Mouse (Mus musculus): Measurements from ENCODE around the gene Agap1.

Gene Agap1

DNA sequence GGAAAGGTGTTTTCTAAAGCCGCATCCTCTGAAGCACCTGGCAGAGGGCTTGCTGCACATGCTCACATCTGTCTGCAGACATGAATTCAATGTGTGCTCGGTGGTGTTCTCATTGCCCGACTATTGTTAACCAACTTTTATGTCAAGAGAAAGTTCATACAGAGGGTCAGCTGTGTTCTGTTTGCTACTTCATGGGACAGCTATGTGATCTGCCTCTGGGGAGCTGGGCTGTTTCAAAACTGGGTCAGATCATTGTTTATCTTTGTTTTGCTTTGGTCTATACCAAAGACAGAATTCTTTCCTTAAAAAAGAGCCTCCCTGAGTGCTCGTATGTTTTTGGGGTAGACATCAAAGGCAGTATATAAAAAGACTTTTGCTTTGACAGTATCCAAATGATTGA is 89.5 kb downstream of the Agap1 start:
- DNase-seq (ENCODE audit: low spot score): no peak

DNA sequence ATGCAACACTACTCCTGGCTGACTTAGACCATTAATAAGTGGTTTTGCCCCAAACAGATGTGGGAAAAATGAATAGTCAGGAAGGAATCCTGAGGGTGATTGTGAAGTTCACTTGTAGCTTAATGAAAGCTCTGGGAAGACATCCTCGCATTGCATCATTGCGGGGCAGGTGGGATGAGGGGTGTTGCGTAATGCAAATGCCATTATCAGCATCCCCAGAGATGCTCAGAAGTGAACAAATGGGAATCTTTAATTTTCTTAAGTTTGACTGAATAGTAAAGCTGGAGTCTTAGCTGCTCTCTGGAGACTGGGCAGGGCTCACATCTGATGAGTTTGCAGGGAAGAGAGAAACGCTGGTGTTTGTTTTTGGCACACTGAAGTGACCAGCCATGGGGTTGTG is 90.5 kb downstream of the Agap1 start:
- no peak for DNase-seq (ENCODE audit: low spot score)

DNA sequence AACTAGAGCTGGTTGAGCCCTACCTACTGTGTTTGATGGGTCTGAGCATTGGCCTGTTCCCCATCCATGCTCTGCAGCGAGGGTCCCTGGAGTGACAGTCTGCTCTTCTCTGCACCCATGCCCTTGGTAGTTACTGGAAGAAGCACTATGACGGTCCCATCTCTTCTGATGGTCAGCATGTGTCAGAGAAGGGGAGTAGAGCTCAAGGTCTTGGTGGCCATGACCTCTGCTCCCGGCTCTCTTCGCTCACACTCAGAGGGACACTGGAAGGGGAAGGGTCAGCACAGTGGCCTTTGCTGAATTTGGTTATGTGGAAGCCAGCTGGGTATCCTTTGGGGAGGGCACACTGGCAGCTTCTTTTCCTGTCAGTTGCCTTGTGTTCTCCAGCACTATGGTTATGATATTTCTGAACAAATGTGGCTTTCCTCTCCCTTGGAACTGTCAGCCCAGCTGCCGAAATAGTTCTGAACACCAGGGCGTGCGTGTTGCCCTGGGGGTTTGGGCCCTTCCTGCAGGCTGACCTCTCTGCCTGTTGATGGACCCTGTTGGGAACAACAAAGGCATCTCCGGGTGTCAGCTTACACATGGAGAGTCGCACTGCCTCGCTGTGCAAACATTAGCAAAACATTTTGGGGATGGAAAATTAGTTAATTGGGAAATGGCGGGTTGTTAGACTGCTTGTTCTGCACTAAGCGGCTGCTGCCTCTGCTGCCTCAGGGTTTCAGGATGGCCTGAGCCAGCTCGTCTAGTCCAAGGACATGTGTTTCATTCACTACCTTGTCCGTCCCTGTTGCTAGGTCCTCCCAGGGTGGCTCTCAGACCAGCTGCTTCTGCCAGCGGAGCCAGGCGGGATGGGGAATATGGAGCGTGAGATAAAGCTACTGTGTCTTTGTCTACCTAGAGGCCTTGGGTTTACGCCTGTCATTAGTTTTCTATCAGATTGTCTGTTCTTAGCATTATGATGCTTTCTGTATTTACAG is 93.2 kb downstream of the Agap1 start:
- no peak for DNase-seq (ENCODE audit: low spot score)

DNA sequence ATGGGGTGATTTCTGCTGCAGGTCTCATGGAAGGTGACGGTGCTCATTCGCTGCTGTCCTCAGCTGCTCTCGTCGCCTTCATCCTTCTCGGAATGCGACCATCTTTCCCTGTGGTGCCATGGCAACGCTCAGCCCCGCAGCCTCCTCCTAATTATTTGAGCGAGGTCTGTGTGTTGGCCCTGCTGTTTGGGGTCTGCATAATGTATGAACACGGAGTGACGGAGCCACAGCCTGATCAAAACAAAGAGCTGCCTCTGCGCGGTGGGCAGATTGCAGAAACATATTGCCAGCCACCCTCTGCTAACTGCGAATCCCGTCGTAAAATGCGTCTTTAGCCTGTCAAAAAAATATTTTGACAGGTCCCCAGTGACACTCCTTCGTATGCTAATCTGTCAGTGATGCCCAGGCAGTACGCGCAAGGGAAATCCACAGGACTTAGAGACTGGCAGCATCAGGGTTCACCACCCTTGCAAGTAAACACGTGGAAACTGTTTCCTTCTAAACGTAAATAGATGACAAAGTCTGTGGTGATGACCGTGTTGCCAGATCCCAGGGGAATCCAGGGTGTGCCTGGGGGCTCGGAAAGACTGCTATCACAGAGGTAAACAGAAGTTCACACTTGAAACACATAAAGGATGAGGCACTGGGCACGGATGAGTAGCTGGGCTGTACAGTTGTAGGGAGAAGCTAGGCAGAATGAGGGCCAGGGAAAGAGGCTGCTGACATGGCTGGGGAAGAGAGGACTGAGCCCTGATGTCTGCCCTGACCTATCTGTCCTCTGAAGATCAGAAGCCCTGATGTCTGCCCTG is 95.7 kb downstream of the Agap1 start:
- no peak for DNase-seq (ENCODE audit: low spot score)

DNA sequence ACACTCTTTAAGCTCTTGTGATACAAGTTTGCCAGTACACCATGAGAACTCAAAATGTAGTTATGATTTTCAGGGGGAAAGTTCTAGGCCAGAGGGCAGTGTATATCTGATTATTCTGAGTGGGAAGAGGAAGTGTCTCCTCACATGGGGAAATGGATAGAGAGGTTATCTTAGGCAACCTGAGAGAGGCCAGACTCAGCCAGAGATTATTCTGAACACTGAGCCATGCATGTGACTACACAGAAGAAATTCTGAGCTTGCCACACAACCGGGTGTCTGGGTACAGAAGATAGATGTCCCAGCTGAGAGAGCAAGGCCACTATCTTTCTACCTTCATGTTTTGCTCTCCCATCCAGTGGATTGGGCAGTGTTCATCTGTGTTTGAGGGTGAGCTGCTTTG is 97.9 kb downstream of the Agap1 start:
- no peak for DNase-seq (ENCODE audit: low spot score)

DNA sequence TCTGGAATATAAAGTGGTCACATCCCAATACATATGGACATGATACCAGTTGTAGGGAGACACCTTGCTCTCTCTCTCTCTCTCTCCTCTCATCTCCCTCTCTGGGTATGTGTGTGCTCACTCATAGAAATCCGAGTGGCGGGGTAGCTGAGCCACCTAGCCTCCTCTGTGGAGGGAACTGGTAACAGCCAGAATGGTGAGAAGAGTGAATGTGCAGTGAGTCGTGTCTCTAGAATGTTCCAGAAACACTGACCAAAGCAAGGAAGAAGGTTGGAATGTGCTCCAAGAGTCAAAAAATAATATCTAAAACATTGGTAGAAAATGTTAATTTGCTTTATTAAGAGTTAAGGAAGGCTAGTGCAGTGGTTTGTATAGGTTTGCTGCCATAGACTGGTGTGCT is 99.2 kb downstream of the Agap1 start:
- DNase-seq (ENCODE audit: low spot score): no peak

DNA sequence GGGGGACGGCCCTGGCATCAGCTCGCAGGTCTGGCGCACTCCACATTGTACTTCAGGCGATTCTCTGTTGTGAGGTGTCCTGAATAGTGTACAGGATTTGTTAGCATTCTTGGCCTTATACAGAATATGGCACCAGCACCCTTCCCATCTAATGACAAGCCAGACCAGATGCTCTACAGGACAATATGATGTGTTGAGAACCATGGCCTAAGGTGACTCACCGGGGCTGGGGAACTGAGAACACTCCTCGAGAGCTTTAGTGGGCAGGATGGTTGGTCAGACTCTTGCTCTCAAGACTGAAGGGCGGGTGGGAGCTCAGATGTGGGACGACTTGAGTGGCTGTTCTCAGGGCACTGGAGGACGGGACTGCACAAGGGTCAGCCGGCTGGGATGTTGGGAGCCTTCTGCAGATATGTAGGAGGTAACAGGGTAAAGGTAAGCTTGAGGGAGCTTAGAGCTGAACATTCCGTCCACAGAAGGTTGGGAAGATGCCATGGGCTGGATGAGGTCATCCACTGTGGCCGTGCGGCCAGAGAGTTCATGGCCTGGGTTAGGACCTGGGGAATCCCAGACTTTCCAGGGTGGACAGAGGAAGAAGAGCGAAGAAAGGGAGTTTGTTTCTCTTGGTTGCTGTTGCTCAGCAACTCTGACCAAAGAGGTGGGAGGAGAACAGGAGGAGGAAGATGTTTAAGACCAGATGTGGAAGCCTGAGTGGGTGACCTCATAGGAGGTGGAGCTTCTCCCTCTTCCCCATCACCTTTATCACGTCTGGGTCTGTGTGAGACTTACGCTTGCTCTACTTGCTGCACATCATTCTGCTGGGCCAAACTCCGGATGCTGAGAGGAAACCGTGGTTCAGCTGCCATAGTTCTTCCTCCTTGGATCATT is 100.6 kb downstream of the Agap1 start:
- peak; percentile 31 for DNase-seq (ENCODE audit: low spot score)

DNA sequence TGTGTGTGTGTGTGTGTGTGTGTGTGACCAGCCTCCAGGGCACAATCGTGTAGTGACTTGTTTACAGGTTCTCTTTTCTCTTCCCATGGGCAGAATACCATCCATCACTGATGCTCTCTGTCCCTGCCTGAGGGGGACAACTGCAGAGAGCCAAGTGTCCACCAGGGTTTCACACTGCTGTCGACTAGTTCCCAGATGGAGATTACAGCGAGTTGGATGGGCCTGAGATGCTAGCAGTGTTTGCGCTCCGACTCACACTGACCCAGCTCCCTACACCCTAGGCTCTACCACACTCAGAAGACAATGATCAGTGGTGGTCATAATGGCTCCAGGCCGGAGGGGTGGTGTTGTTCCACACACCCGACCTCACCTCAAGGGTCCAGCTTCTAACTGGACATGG is 101.4 kb downstream of the Agap1 start:
- DNase-seq (ENCODE audit: low spot score): no peak

DNA sequence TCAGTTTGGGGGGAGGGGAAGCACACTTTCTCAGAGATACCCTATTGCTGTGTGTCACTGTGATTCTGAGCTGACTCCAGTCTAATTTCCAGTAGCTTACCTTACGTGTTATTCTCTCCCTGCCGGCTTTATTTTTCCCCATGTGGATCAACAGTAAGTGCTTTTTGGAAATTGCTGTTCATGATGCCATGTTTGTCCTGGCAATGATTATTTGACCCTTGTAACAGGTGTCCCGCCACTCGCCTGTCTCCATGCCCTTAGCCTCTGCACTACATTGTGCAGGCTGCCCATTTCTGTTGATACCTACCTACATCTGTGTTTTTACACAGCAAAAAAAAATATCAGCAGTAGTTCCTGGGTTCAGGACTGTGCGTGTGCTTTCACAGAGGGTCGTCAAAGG is 102.8 kb downstream of the Agap1 start:
- DNase-seq (ENCODE audit: low spot score): no peak

DNA sequence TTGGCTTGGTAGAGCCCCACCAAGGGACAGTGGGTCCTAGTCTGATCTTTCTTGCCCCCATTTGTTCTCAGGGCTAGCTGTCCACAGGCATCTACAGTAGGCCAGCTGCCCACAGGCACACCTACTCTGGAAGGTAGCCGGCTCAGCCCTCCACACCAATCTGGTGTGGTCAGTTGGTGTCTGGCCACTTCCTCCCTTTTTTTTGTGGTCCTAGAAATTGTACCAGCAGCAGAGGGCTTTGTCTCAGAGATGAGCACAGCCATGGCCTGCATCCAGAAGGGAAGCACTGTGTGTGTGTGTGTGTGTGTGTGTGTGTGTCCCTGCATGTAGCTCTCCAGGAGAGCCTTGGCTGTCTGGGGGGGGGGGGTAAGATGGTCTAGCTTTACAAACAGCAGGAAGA is 103.5 kb downstream of the Agap1 start:
- DNase-seq (ENCODE audit: low spot score): no peak

DNA sequence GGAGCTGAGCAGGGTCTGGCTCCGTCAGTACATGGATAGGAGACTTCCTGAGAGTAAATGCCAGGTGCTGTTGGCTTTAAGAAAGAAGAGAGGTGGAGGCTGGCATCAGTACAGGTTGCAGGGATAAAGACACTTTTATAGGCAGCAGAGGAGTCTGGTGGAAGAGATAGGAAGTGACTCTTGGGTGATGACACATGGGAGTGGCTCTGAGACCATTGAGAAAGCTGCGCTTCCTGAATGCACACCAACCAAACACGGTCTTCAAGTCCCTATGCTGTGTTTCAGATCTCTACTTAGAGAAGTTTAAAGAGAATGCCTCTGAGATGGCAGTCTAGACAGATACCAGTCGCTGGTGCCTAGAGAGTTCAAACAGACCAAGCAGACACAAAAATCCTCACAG is 108.8 kb downstream of the Agap1 start:
- no peak for DNase-seq (ENCODE audit: low spot score)

DNA sequence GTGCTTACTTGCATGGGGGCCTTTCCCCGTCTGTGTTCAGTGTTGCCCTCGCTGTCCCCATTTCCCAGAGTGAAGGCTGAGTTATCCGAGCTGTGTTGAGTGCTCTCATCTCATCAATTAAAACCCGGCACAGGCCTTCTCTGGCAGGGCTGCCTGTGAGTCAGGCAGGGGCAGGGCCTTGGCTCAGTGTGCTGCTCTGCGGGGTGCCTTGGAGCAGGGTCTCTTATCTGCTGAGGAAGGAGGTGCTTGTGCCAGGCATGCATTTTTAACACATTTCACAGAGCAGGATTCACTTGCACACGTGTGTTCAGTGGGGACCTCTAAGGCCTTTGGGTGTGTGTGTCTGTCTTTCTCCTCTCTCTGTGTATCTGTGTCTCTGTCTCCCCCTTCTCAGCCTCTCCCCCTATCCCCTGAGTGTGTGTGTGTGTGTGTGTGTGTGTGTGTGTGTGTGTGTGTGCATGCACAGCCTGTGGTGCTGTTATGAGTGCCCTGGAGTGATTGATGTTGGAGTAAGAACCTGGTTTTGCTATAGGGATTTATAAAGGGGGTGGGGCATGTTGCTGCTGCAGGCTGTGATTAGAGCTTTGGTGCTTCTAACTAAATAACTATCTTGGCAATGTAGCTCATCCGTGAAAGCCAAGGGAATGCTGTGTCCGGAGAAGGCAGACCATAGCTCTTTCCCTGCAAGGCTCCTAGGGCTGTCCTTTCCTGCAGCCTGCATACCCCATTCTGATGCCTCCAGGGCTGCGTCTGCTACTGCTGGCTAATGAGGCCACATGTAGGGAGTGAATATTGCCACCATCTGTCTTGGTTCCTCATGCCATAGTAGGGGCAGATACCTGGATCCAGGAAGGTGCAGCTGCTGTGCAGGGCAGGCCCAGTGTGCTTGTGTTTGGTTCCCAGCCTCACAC is 112.2 kb downstream of the Agap1 start:
- DNase-seq (ENCODE audit: low spot score): no peak

DNA sequence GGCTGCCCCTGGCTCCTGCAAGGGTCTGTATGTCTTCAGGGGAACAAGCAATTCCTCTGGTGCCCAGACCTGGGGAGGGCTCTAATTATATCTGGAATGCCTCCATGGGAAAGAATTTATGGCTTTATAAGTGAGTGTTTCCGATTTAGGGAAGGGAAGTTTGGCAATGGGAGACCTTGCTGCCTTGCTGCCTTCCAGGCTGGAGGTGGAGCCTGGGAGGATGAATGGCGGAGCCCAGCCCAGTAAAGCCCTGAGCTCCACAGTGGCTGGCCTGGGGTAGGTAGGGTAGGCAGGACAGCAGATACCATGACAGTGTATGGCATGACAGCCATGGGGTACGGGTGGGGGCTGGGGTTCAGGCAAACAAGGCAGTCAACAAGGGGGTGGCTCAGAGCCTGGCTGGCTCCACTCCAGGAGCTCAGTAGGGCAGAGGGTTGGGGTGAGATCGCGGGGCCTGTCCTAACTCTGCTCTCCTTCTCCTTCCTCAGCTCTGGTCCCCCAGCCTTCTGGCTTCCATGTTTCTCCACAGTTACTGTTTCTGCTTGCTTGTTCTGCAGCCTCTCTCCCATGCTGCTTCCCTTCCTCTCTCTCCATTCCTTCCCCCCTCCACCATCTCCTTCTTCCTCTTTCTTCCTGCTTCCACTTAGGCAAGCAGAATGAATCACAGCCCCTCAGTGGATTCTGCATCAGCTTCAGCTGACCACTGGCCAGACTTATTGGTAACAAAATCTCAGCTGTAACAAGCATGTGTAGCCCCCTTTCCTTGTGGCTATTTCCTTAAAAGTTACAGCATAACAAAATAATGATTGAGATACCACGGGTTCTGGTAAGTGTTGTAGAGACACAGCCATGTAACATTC is 114.2 kb downstream of the Agap1 start:
- DNase-seq (ENCODE audit: low spot score): no peak

DNA sequence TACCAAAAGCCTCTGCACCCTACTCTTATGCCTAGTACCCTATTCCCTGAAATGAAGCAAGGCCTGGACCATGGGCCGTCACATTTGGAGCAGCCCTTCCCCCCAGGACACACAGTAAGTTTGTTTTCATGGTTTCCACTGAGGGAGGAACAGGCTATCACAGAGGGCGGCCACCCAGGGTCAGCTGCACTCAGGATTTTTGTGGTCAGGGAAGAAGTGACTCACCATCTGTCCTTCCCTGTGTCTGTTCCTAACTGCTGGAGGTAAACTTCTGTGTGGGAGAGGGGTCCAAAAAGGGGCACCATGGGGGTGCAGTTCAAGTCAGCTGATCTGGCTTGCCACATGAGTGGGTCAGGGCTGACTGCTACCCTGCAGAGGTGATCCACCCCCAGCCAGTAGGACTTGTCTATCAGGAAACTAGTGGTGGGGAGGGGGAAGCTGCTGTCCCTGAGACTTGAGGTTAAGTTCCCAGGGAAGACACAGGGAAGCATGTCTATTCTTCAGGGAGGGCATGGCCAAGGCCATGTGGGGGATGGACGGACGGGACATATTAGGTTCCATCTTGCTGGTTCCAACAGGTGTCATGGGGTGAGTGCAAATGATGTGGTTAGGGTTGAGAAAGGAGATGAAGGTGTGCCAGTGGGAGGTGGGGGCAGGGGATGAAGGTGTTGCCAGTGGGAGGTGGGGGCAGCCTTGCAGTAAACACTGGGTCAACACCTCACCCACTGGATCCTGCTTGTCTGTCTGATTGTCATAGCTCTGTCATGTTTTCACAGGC is 116.1 kb downstream of the Agap1 start:
- no peak for DNase-seq (ENCODE audit: low spot score)

DNA sequence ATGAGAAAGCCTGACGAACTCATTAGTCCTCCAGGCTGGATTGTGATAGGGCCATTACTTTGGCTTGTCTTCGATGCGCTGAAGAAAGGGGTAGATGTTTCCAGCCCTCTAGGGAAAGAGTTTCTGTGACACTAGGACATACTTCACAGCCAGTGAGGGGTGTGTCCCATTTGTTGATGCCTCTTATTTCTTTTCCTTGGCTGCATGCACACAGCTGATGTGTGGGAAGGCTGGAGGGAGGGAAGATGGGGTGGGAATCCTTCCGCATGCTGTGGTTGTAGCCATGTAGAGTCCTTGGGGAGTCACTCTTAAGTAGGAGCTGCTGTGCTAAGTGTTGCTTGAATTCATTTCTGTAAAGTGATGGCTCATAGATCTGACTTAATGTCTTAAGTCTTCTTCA is 118.9 kb downstream of the Agap1 start:
- DNase-seq (ENCODE audit: low spot score): no peak

DNA sequence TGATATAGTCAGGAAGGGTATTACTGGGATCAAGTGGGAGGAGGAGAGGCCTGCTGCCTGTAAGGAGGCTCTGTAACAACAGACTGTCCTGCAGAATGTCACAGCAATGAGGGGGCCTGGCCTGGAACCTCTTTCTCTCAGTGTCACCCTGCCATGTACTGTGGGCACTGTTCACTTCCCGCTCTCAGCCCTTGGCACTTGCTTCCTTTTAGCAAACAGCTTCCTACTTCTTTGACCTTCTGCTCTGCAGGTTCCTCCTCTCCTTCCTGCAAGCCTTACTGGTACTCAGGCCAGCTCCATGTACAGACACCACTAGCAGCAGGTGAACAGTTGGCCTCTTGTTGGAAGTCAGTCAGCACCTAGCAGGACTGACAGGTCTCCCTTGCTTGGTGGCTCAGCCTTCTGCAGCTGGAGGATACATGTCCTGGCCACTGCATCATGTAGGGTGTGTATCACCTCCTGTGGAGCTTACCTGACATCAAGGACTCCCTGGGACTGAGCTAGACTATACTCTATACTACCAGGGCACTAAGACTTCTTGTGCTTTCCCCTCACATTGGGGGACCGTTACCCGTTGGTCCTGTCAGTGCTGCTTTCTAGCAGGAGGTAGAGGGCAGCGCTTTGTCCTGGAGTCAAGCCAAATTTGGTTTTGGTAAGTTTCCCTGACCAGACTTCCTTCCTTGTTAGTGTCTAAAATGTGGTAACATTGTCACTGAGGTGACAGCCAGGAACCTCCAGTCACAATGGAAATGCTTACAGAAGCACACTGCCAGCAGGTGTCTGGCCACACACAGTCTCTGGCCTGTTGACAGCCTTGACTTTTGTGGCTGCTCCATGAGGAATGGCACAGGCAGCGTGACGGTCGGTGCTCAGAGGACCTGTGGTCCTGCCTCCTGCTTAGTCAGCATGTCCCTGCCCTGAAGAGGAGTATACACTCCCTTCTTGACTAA is 120.6 kb downstream of the Agap1 start:
- no peak for DNase-seq (ENCODE audit: low spot score)

DNA sequence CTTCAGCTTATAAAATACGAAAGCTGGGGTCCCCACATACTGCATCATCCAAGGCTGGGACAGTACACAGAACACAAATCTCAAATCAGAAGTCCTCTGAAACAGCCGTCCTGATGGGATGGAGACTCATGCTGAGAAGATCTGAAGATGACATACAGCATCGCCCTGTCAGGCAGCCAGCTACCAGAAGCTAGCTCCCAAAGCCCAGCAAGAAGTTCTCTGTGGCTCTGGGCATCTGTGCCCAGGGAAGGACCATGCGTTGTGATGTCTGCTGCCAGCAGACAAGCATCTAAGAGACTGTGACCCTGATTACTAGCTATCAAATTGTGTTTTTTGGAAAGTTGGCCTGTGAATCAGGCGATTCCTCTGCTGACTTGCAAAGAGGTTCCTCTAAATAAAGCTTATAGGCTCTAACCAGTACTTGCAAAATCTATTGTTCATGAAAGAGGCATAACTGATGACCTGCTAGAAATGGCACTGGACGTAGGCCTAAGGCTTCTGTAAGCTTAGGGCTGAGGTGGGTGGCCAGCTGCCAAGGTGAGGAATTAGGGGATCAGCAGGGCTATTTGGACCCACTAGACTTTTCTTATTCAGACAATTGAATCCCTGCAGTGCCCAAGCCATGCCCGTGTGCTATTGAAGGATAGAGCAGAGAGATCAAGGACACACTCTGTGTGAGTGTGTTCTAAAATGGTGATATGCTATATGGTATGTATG is 121.7 kb downstream of the Agap1 start:
- DNase-seq (ENCODE audit: low spot score): no peak

DNA sequence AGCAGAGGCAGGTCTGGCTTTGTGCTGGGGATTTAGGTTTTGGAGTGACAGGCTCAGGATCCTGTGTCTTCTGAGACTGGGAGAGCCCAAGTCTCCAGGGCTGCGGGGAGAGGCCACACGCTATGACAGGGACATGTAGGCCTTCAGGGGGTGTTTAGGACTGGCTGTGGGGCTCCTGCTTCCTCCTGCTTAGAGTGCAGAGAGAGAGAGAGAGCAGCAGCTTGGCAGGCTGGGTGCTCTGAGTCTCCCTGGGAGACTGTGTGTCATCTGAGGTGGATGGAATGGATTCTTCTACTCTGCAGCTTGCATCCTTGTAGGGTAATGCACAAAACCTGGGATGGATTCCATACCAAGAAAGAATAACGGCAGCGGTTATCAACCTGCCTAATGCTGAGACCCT is 122.4 kb downstream of the Agap1 start:
- no peak for DNase-seq (ENCODE audit: low spot score)
